Mouse (Mus musculus) neural tube, embryonic 15.5 days (tissue): Measurements from ENCODE around the gene Ccdc36. TPM values are rescaled to one million over a fixed set of nuclear protein-coding genes. Genes with fewer than 3 reads are reported as not detected.

Experiments used
- ATAC-seq: fragments of 200-750 bp; cut with Nextera tagmentation; 2 replicates; pipeline ENCODE4 v1.8.0; 2017; ENCODE audit warnings: mild to moderate bottlenecking, moderate TSS enrichment, moderate library complexity; ENCODE audit not compliant: low FRiP score
- H3K27ac ChIP-seq: fragments of 300-500 bp; sonication (generic); replicated peaks from 2 replicates; pipeline ENCODE4 v1.5.1; 2015; ENCODE audit warnings: mild to moderate bottlenecking, inconsistent platforms
- H3K27me3 ChIP-seq: fragments of 300-500 bp; sonication (generic); replicated peaks from 2 replicates; pipeline ENCODE4 v1.6.1; 2015; ENCODE audit warnings: inconsistent platforms
- H3K36me3 ChIP-seq: fragments of 300-500 bp; sonication (generic); 2 replicates; pipeline ENCODE4 v1.6.1; 2015; ENCODE audit warnings: inconsistent platforms
- H3K4me1 ChIP-seq: fragments of 300-500 bp; sonication (generic); 2 replicates; pipeline ENCODE4 v1.6.1; 2015; ENCODE audit warnings: inconsistent platforms
- H3K4me2 ChIP-seq: fragments of 300-500 bp; sonication (generic); 2 replicates; pipeline ENCODE4 v1.6.1; 2015; ENCODE audit warnings: inconsistent platforms, mild to moderate bottlenecking, moderate library complexity
- H3K4me3 ChIP-seq: fragments of 300-500 bp; sonication (generic); replicated peaks from 2 replicates; pipeline ENCODE4 v1.5.1; 2015; ENCODE audit warnings: mild to moderate bottlenecking, inconsistent platforms
- H3K9ac ChIP-seq: fragments of 300-500 bp; sonication (generic); replicated peaks from 2 replicates; pipeline ENCODE4 v1.6.1; 2015; ENCODE audit warnings: mild to moderate bottlenecking, inconsistent platforms
- H3K9me3 ChIP-seq: fragments of 300-500 bp; sonication (generic); replicated peaks from 2 replicates; pipeline ENCODE4 v1.6.1; 2016; ENCODE audit warnings: inconsistent platforms
- WGBS: fragments of 180-500 bp; shearing (Covaris S2); methylation state at CpG from one replicate; pipeline ENCODE4 v1.1.7; 2015; ENCODE audit warnings: mixed read lengths; 5-methylcytosine and 5-hydroxymethylcytosine counted together
- polyA plus RNA-seq: library from polyadenylated mRNA; unstranded; fragments of >200 nt; fragmentation: Nextera tagmentation; extraction: Ambion mirVana; gene quantifications from 2 replicates; pipeline ENCODE4 v1.2.1, GENCODE M21; 2015

Gene Ccdc36
- polyA plus RNA-seq, 1 experiment from 2014 or later, result 1.7 TPM

- ATAC-seq, result no peak
- WGBS, result 95% methylated on average over 3 of the region's 3 CpGs
Measured at GRCm38 (mm10) chr9:108398324-108398723, 30.0 kb downstream of the Ccdc36 start.

GRCm38 (mm10) chr9:108395427-108395826 is 32.9 kb downstream of the Ccdc36 start:
- H3K9ac ChIP-seq, result no peak overlapping the region
- H3K4me2 ChIP-seq, result no peak overlapping the region
- no peaks in the 10 kb centered on the region for H3K27me3 ChIP-seq
- no peak overlapping the region for H3K27ac ChIP-seq
- H3K4me1 ChIP-seq, result no peaks in the 10 kb centered on the region
- H3K36me3 ChIP-seq, result peaks cover 30% of the 10 kb centered on the region
- H3K4me3 ChIP-seq, result no peak overlapping the region
- 97% methylated on average over 1 of the region's 1 CpGs for WGBS
- ATAC-seq, result no peak
- H3K9me3 ChIP-seq, result no peaks in the 10 kb centered on the region

More at GRCm38 (mm10) chr9:108398324-108398723, 30.0 kb downstream of the Ccdc36 start:
- H3K9ac ChIP-seq, result no peak overlapping the region
- peaks cover 11% of the 10 kb centered on the region for H3K4me1 ChIP-seq
- H3K4me3 ChIP-seq, result no peak overlapping the region
- H3K36me3 ChIP-seq, result peaks cover 1% of the 10 kb centered on the region
- H3K27me3 ChIP-seq, result no peaks in the 10 kb centered on the region
- H3K9me3 ChIP-seq, result no peaks in the 10 kb centered on the region
- H3K4me2 ChIP-seq, result no peak overlapping the region
- H3K27ac ChIP-seq, result no peak overlapping the region

- WGBS, result 96% methylated on average over 6 of the region's 6 CpGs
- no peaks in the 10 kb centered on the region for H3K27me3 ChIP-seq
- no peaks in the 10 kb centered on the region for H3K9me3 ChIP-seq
- H3K9ac ChIP-seq, result no peak overlapping the region
- no peak overlapping the region for H3K4me3 ChIP-seq
- peaks cover 40% of the 10 kb centered on the region for H3K36me3 ChIP-seq
- no peak for ATAC-seq
- H3K27ac ChIP-seq, result no peak overlapping the region
- no peaks in the 10 kb centered on the region for H3K4me1 ChIP-seq
- no peak overlapping the region for H3K4me2 ChIP-seq
Measured at GRCm38 (mm10) chr9:108394191-108394590, 34.1 kb downstream of the Ccdc36 start.

GRCm38 (mm10) chr9:108392676-108393075 is 35.6 kb downstream of the Ccdc36 start, which contains the start of gene 1700102P08Rik:
Gene 1700102P08Rik, plus strand, starts transcription at chr9:108392805.
- 68% methylated on average over 18 of the region's 18 CpGs for WGBS
- Histone ChIP-seq H3K27ac (no peak within 1 kb of the TSS), H3K27me3 (no peaks in the 10 kb centered on the region), H3K4me1 (no peaks in the 10 kb centered on the region), H3K9ac (no peak within 1 kb of the TSS), H3K36me3 (peaks cover 55% of the 10 kb centered on the region), H3K9me3 (no peaks in the 10 kb centered on the region), H3K4me2 (no peak within 1 kb of the TSS), H3K4me3 (no peak within 1 kb of the TSS)
- ATAC-seq, result no peak

GRCm38 (mm10) chr9:108389220-108389619 is 39.1 kb downstream of the Ccdc36 start:
- Histone ChIP-seq H3K4me1 (no peaks in the 10 kb centered on the region), H3K36me3 (peaks cover 84% of the 10 kb centered on the region), H3K4me3 (no peak overlapping the region), H3K9ac (no peak overlapping the region), H3K27me3 (no peaks in the 10 kb centered on the region), H3K27ac (no peak overlapping the region), H3K4me2 (no peak overlapping the region), H3K9me3 (no peaks in the 10 kb centered on the region)
- no peak for ATAC-seq
- 86% methylated on average over 6 of the region's 6 CpGs for WGBS

GRCm38 (mm10) chr9:108388601-108389000 is 39.7 kb downstream of the Ccdc36 start:
- peaks cover 90% of the 10 kb centered on the region for H3K36me3 ChIP-seq
- H3K9me3 ChIP-seq, result no peaks in the 10 kb centered on the region
- ATAC-seq, result no peak
- H3K4me3 ChIP-seq, result no peak overlapping the region
- no peak overlapping the region for H3K9ac ChIP-seq
- H3K27me3 ChIP-seq, result no peaks in the 10 kb centered on the region
- no peak overlapping the region for H3K27ac ChIP-seq
- no peak overlapping the region for H3K4me2 ChIP-seq
- 84% methylated on average over 10 of the region's 10 CpGs for WGBS
- H3K4me1 ChIP-seq, result no peaks in the 10 kb centered on the region

GRCm38 (mm10) chr9:108386816-108387215 is 41.5 kb downstream of the Ccdc36 start:
- H3K36me3 ChIP-seq, result peaks cover 90% of the 10 kb centered on the region
- no peaks in the 10 kb centered on the region for H3K4me1 ChIP-seq
- H3K4me2 ChIP-seq, result no peak overlapping the region
- ATAC-seq, result no peak
- no peaks in the 10 kb centered on the region for H3K9me3 ChIP-seq
- H3K4me3 ChIP-seq, result no peak overlapping the region
- 88% methylated on average over 4 of the region's 4 CpGs for WGBS
- H3K27ac ChIP-seq, result no peak overlapping the region
- H3K27me3 ChIP-seq, result no peaks in the 10 kb centered on the region
- H3K9ac ChIP-seq, result no peak overlapping the region

- Histone ChIP-seq H3K4me2 (no peak overlapping the region), H3K4me1 (no peaks in the 10 kb centered on the region), H3K9ac (no peak overlapping the region), H3K4me3 (no peak overlapping the region), H3K27ac (no peak overlapping the region), H3K27me3 (no peaks in the 10 kb centered on the region), H3K36me3 (peaks cover 88% of the 10 kb centered on the region), H3K9me3 (no peaks in the 10 kb centered on the region)
- ATAC-seq, result no peak
- WGBS, result 92% methylated on average over 7 of the region's 7 CpGs
Measured at GRCm38 (mm10) chr9:108385006-108385405, 43.3 kb downstream of the Ccdc36 start.

GRCm38 (mm10) chr9:108381382-108381781 is 46.9 kb downstream of the Ccdc36 start:
- no peak for ATAC-seq
- Histone ChIP-seq H3K9ac (no peak overlapping the region), H3K36me3 (peaks cover 85% of the 10 kb centered on the region), H3K4me3 (no peak overlapping the region), H3K27me3 (no peaks in the 10 kb centered on the region), H3K4me2 (no peak overlapping the region), H3K27ac (no peak overlapping the region), H3K9me3 (no peaks in the 10 kb centered on the region), H3K4me1 (no peaks in the 10 kb centered on the region)
- WGBS, result 95% methylated on average over 9 of the region's 9 CpGs

- WGBS, result 86% methylated on average over 4 of the region's 4 CpGs
Measured at GRCm38 (mm10) chr9:108379294-108379693, 49.0 kb downstream of the Ccdc36 start.

GRCm38 (mm10) chr9:108378736-108379135 is 49.5 kb downstream of the Ccdc36 start:
- Histone ChIP-seq H3K4me1 (no peaks in the 10 kb centered on the region), H3K27ac (no peak overlapping the region), H3K4me2 (no peak overlapping the region), H3K4me3 (no peak overlapping the region), H3K36me3 (peaks cover 86% of the 10 kb centered on the region), H3K9me3 (no peaks in the 10 kb centered on the region), H3K27me3 (no peaks in the 10 kb centered on the region), H3K9ac (no peak overlapping the region)
- no peak for ATAC-seq
- 88% methylated on average over 5 of the region's 5 CpGs for WGBS

More at GRCm38 (mm10) chr9:108379294-108379693, 49.0 kb downstream of the Ccdc36 start:
- Histone ChIP-seq H3K4me1 (no peaks in the 10 kb centered on the region), H3K9me3 (no peaks in the 10 kb centered on the region), H3K27ac (no peak overlapping the region), H3K27me3 (no peaks in the 10 kb centered on the region), H3K4me2 (no peak overlapping the region), H3K9ac (no peak overlapping the region), H3K4me3 (no peak overlapping the region), H3K36me3 (peaks cover 86% of the 10 kb centered on the region)
- no peak for ATAC-seq

- H3K27ac ChIP-seq, result no peak overlapping the region
- 95% methylated on average over 9 of the region's 9 CpGs for WGBS
- no peak overlapping the region for H3K4me2 ChIP-seq
Measured at GRCm38 (mm10) chr9:108378234-108378633, 50.0 kb downstream of the Ccdc36 start.

More at GRCm38 (mm10) chr9:108378234-108378633, 50.0 kb downstream of the Ccdc36 start:
- H3K4me1 ChIP-seq, result no peaks in the 10 kb centered on the region
- H3K4me3 ChIP-seq, result no peak overlapping the region
- H3K27me3 ChIP-seq, result no peaks in the 10 kb centered on the region
- H3K9ac ChIP-seq, result no peak overlapping the region
- peaks cover 86% of the 10 kb centered on the region for H3K36me3 ChIP-seq
- no peak for ATAC-seq
- H3K9me3 ChIP-seq, result no peaks in the 10 kb centered on the region
